Mouse (Mus musculus): ENCODE measurements around the gene Vsnl1. TPM values are rescaled to one million over a fixed set of nuclear protein-coding genes. Genes with fewer than 3 reads are reported as not detected.
A peak's percentile ranks its signal among the peaks of the same experiment; 100 is the strongest.

Vsnl1 gene
- total RNA-seq, 1 experiment from 2014 or later = 27.6 TPM

- DNase-seq = no peak
Observed at GRCm38 (mm10) chr12:11384754-11385153, 51.7 kb downstream of the Vsnl1 start.

- no peak for DNase-seq
Observed at GRCm38 (mm10) chr12:11379396-11379795, 57.0 kb downstream of the Vsnl1 start.

GRCm38 (mm10) chr12:11370056-11370455 lies 66.4 kb downstream of the Vsnl1 start:
- DNase-seq = peak; percentile 41

DNA sequence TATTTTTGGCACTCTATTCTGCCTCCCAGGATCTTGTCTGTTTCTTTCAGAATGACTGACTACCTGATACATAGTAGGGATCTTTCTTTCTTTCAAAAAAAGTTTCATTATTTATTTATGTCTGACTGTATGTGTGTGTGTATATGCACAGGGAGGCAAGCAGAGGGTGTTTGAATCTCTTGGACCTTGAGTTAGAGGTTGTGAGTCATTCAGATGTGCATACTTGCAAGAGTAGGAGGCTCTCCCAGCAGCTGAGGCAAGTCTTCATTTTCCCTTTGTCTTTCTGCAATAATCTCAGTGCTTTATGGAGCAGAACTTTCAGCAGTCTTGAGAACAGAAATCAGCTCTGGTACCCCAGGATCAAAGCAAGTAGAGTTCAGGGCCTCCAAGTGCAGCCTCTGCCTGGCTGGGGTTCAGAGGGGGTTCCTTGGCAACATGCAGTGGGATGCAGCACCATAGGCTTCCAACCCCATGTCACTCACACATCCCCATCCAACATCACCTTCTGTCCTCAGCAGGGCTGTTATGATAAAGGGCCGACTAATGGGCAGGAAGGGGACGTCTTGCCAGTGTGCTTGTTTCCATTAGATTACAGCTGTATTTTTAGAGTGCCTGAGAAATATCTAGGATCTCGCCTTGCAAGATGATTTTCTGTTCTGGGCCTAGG lies 69.2 kb downstream of the Vsnl1 start:
- no peak for DNase-seq

GRCm38 (mm10) chr12:11364870-11365269 lies 71.5 kb downstream of the Vsnl1 start:
- DNase-seq = no peak

DNA sequence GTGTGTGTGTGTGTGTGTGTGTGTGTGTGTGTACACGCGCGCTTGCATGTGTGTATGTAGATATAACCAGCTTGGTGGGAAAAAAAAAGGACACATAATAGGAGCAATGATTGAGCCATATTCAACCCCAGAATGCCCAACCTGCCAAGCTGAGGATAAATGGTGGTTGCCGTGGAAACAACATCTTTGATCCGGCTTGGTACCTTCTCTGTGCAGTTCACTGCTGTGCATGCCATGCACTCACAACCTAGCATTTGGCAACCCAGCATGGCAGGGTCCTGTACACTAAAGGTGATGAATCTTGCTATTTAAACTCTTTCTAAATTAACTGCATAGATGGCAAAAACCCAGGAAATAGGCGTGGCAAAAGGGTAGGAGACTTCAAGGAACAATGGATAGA lies 74.0 kb downstream of the Vsnl1 start:
- no peak for DNase-seq

- DNase-seq = peak; percentile 88
Observed at GRCm38 (mm10) chr12:11350895-11351294, 85.5 kb downstream of the Vsnl1 start.

DNA sequence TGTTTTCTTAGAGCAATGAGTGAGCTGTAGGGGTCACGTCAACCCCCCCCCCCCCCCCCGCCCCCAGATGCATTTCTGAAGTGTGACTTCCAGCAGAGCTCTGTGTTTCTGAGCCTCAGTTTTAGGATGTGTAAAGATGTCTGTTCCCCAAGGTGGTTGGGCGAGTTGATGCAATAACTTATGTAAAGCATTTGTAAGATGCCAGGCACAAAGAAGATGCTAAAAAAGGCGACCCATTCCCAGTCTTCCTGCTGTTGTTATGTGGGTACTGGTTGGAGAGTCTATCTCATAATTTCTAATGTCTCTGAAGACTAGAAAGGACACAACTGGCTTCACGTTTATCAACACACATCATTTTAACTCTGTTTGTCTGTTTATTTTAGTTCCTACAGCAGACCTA lies 86.5 kb downstream of the Vsnl1 start:
- no peak for DNase-seq

- no peak for DNase-seq
Observed at GRCm38 (mm10) chr12:11348423-11348822, 88.0 kb downstream of the Vsnl1 start.

DNA sequence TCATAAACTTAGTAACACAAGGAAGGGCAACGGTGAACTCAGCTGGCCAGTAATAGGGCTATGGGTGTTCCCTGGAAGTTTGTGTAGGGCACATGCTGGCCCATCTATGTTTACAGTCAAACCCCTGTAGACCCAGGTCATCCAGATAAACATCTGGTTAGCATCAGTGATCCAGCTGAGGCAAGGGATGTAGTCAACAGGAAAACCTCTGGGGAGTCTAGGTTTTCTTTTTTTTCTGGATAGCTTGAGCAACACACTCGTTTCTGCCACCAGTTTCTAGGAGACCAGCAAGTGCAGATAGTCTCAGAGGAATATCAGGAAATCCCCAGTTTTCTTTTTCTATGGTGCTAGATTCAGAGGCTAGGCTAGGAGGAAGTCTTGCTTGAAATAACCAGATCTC lies 90.5 kb downstream of the Vsnl1 start:
- no peak for DNase-seq

GRCm38 (mm10) chr12:11342020-11342600 lies 94.3 kb downstream of the Vsnl1 start:
- peak; percentile 18 for DNase-seq

DNA sequence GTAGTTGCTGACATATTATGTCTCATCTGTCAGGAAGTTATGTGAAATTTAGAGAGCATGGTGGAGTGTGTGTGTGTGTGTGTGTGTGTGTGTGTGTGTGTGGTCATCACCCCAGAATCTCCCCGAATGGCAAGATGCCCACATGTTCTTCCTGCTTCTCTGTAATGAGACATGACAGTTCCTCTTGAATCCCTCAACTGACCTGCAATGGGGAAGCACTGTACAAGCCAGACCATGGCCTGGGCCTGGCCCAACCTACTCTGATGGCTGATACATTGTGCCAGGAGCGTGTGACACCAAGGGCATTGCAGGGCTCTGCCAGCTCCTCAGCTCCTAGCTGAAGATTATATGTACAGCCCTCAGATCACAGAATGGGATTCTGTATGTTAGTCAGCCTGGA lies 98.2 kb downstream of the Vsnl1 start:
- no peak for DNase-seq

DNA sequence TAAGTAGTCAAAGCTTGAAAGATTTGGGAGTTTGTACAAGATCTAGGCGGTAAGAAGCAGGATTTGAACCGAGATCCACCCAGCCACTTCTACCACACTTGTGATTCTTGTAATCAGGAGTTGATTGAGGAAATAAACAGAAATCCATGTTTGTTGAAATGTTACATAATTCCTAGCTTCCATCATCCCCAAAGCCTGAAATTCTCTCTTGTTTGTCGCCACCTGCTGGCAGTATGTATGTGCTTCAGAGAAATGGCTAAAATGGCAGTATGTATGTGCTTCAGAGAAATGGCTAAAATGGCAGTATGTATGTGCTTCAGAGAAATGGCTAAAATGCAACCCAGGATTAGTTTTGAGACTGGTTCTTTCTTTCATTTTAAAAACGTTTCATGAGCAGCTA lies 99.6 kb downstream of the Vsnl1 start:
- peak; percentile 73 for DNase-seq

- no peak for DNase-seq
Observed at GRCm38 (mm10) chr12:11326483-11326882, 109.9 kb downstream of the Vsnl1 start.

GRCm38 (mm10) chr12:11324480-11324879 lies 111.9 kb downstream of the Vsnl1 start:
- DNase-seq = no peak

- no peak for DNase-seq
Observed at GRCm38 (mm10) chr12:11317671-11318070, 118.7 kb downstream of the Vsnl1 start.

GRCm38 (mm10) chr12:11313840-11314239 lies 122.6 kb downstream of the Vsnl1 start:
- no peak for DNase-seq

DNA sequence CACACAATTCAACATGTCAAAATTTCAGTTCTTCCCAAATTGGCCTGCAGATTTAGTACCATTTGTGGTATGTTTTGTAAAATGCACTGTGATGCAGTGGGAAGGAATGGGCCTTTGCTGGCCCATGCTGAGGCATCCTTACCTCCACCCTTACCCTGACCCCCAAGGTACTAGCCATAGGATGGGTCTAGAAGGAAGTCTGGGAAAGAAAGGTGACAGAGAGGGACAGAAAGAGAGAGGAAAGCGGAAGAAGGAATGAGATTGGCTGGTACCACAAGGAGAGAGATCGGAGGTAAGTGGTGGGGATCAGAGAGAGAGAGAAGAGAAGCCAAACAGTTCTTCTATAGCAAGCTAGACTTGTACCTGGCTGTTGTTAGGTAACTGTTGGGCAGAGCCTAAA lies 125.3 kb downstream of the Vsnl1 start:
- DNase-seq = no peak

DNA sequence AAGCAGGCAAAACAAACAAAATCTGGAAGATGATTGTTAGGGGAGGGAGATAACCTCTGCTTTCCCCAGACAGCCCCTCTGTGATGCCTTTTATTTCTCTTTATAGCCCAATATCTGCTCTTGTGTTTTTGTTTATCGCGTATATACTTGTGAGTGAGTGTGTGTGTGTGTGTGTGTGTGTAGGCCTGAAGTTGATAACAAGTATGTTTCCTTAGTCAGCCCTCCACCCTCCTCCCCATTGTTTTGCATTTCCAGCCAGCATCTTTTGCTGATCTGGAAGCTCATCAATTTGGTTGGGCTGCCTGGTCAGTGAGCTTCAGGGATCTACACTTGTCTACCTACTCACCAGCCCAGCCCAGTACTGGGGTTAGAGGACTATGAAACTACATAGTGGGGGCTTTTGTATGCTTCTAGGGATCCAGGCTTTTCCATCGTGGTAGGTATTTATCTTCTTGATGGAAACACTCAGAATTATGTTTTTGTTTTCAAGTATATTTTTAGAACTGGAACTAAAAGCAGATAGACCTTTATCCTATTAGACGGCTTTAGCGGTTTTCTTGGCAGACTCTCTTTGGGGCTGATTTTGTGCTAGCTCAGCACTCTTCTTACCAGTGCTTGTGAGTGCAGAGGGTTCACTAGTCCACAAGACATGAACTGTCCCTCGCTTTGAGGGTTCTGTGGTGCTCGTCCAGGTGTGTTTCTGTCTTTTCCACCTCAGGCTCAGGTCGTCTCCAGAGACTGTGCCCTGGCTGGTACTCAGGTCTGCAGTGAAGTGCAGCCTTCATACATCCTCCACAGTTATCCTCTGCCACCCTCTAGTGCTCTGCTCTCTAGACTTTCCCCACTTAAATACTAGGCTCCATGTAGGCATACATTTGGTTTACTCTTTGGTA lies 129.4 kb downstream of the Vsnl1 start:
- no peak for DNase-seq

DNA sequence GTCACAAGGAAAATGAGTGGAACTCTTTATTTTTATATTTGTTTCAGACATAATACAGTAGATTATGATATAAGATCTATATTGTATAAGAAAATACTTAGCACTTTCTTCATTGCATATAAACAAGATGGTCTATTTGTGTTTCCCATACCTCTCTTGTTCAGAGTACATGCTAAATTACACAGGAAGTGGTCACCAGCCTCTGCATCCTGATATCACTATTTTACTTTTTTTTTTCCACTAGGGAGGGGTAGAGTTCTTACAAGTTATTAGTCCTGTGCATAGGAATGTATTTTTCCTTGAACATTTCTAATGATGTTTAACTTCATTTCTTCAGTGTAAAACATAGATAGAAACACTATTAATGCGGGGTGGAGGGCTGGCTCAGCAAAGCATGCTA lies 135.6 kb downstream of the Vsnl1 start:
- no peak for DNase-seq

DNA sequence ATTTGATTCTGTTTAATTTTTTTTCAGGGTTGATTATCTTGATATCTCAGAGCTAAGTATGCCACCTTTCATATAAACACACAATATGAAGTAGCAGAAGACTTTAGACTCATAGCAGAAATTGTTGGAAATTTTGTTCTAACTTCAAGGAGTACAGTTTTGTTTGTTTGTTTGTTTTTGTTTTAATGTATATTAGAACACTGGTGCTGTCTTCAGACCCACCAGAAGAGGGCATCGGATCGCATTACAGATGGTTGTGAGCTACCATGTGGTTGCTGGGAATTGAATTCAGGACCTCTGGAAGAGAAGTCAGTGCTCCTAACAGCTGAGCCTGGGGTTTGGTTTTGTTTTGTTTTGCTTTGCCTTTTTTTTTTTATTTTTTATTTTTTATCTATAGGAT lies 150.0 kb downstream of the Vsnl1 start:
- DNase-seq = no peak

GRCm38 (mm10) chr12:11281584-11281983 lies 154.8 kb downstream of the Vsnl1 start:
- DNase-seq = no peak

- DNase-seq = no peak
Observed at GRCm38 (mm10) chr12:11279886-11280285, 156.5 kb downstream of the Vsnl1 start.

Data from adrenal gland, postnatal 14 days (tissue).